Comparison of ENCODE assay signal across 8 mouse cellular contexts in the genomic region with DNA sequence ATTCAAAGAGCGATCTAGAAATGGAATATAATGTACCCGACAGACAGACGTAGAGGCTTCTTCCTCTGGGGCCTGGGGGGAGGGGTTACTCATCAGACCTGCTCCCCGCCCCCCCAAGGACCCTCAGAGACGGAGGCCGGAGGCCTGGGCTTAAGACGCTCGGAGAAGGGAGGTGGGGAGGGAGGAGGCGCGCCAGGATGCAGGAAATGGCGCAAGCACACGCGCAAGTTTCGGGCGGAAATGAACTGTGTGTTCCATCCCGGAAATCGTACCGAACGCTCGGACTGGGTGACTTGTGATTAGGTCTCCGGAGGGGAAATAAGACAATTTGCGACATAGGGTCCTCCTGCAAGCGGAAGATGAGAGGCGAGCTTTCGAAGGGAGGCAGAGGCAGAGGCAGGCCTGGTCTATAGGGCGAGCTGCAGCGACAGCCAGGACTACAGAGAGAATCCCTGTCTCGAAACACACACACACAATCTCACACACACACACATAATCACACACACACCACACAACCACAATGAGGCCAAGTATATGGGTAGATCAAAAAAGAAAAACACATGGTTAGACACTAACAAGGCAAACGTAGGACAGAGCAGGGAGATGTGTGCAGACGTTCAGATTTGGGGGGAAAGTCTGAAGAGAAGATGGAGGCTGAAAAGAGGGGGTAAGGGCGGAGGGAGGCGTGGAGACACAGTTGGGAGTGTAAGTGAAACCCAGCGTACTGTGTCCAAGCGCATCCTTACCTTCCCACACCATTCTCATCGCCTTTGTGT. TPM values are rescaled to one million over a fixed set of nuclear protein-coding genes. Genes with fewer than 3 reads are reported as not detected.
DNase-seq lines count a peak whose midpoint lies in the region; ATAC-seq and TF ChIP-seq lines count a peak whose summit lies in the region.

A gene (minus strand): TSS at position 179 of the 776 bp plus-strand sequence.

- H3K27me3 ChIP-seq in megakaryocyte, embryonic 14.5 days (replicated peaks): no peaks in the 10 kb centered on the region

- H3K36me3 ChIP-seq in megakaryocyte, embryonic 14.5 days (replicated peaks; ENCODE audit: low read length): peaks cover 41% of the 10 kb centered on the region

- H3K4me3 ChIP-seq in cortical plate, adult 2 months (ENCODE audit: insufficient read depth, low read length): peak within 1 kb of the TSS; percentile 50
- peak within 1 kb of the TSS; percentile 99 for H3K4me3 ChIP-seq in megakaryocyte, embryonic 14.5 days (replicated peaks)

- ATAC-seq in activated CD4-positive, CD25-positive, alpha-beta regulatory T cell, adult 4 months: peak; percentile 32

- H3K27ac ChIP-seq in cortical plate, adult 2 months (ENCODE audit: insufficient read depth, low read length): peak within 1 kb of the TSS; percentile 80

- H3K9me3 ChIP-seq in megakaryocyte, embryonic 14.5 days: no peaks in the 10 kb centered on the region

- TF ChIP-seq CTCF in cortical plate, adult 2 months (IDR thresholded peaks at IDR 0.05; ENCODE audit: extremely low read depth, insufficient read depth, low read length): no peak

- peak; percentile 78 to 79 for DNase-seq in gastrocnemius, adult 8-10 months (ENCODE audit: low spot score in 2 of 2)
- DNase-seq in hindlimb bud, embryonic 11.5 days (ENCODE audit: extremely low spot score, low read depth, low spot score): peak; percentile 77
- peak; percentile 85 to 90 for DNase-seq in left cerebral cortex, adult 8-10 months (ENCODE audit: low spot score in 2 of 2)
- DNase-seq in right cerebral cortex, postnatal 10 days (ENCODE audit: low spot score in 2 of 2): peak; percentile 96
- DNase-seq in urinary bladder, postnatal 25 days (ENCODE audit: low spot score): peak; percentile 75

- H3K4me1 ChIP-seq in cortical plate, adult 2 months (ENCODE audit: control insufficient read depth, insufficient read depth, low read length): peaks cover 4% of the 10 kb centered on the region; the same call in 1 of the 2 replicates
- H3K4me1 ChIP-seq in megakaryocyte, embryonic 14.5 days: peaks cover 74% of the 10 kb centered on the region

- TF ChIP-seq POLR2A in cortical plate, adult 2 months (IDR thresholded peaks at IDR 0.05; ENCODE audit: extremely low read depth, insufficient read depth, low read length): peak; percentile 96

RNA-seq across cellular contexts. Expression of the gene that starts here (rescaled TPM):
- 1 to 10 TPM; 3.4 to 4.4 TPM for polyA plus RNA-seq in activated CD4-positive, CD25-positive, alpha-beta regulatory T cell, adult 4 months (2017; shearing (Covaris generic))
- 12.2 and 13.8 TPM in 2 replicates for polyA plus RNA-seq in cortical plate, adult 2 months (2012; rRNA removed)
- 1 to 10 TPM; 6.3 to 8.6 (median 8.0) TPM for total RNA-seq in gastrocnemius, adult 8-10 months (2022)
- 10 to 100 TPM; 14.1 to 18.8 (median 17.1) TPM for total RNA-seq in left cerebral cortex, adult 8-10 months (2022)
- 31.8 and 57.1 TPM in 2 replicates for polyA plus RNA-seq in megakaryocyte, embryonic 14.5 days (2012; ENCODE audit: insufficient read depth, low replicate concordance)

Comparison
In these comparisons a context has a peak if more than half of its experiments do, and no peak if none do; other contexts are left out.
1. Peak in every context shown above with its lines: DNase-seq, ATAC-seq, H3K4me3 ChIP-seq and H3K27ac ChIP-seq.